Mouse (Mus musculus): Measurements from ENCODE around the gene Prkar2b.

Prkar2b gene

GRCm38 (mm10) chr12:32007646-32008045, 53.5 kb downstream of the Prkar2b start:
- no peak for DNase-seq

GRCm38 (mm10) chr12:32007040-32007439, 54.1 kb downstream of the Prkar2b start:
- DNase-seq, result no peak

GRCm38 (mm10) chr12:32006391-32006929, 54.6 kb downstream of the Prkar2b start:
- no peak for DNase-seq

- DNase-seq, result no peak
These were observed 60.6 kb downstream of the Prkar2b start for GRCm38 (mm10) chr12:32000464-32000863.

GRCm38 (mm10) chr12:31998706-31999105, 62.4 kb downstream of the Prkar2b start:
- no peak for DNase-seq

- DNase-seq, result no peak
These were observed 63.7 kb downstream of the Prkar2b start for GRCm38 (mm10) chr12:31997328-31997878.

- no peak for DNase-seq
These were observed 64.2 kb downstream of the Prkar2b start for GRCm38 (mm10) chr12:31996877-31997276.

- no peak for DNase-seq
These were observed 70.5 kb downstream of the Prkar2b start for GRCm38 (mm10) chr12:31990575-31990974.

- no peak for DNase-seq
These were observed 71.4 kb downstream of the Prkar2b start for GRCm38 (mm10) chr12:31989726-31990125.

- DNase-seq, result no peak
These were observed 74.6 kb downstream of the Prkar2b start for GRCm38 (mm10) chr12:31986463-31986862.

GRCm38 (mm10) chr12:31985738-31986137, 75.4 kb downstream of the Prkar2b start:
- DNase-seq, result no peak

- DNase-seq, result peak in 1 of 2 experiments; percentile 41
These were observed 76.4 kb downstream of the Prkar2b start for GRCm38 (mm10) chr12:31984664-31985063.

GRCm38 (mm10) chr12:31984206-31984605, 76.9 kb downstream of the Prkar2b start:
- no peak for DNase-seq

- no peak for DNase-seq
These were observed 77.3 kb downstream of the Prkar2b start for GRCm38 (mm10) chr12:31983769-31984168.

GRCm38 (mm10) chr12:31983238-31983637, 77.9 kb downstream of the Prkar2b start:
- DNase-seq, result no peak

- no peak for DNase-seq
These were observed 83.4 kb downstream of the Prkar2b start for GRCm38 (mm10) chr12:31977613-31978195.

- peak; percentile 66 to 69 for DNase-seq
These were observed 84.6 kb downstream of the Prkar2b start for GRCm38 (mm10) chr12:31976544-31976943.

- DNase-seq, result peak; percentile 66 to 81
These were observed 87.5 kb downstream of the Prkar2b start for GRCm38 (mm10) chr12:31973473-31974172.

GRCm38 (mm10) chr12:31971547-31971946, 89.5 kb downstream of the Prkar2b start:
- DNase-seq, result no peak

GRCm38 (mm10) chr12:31969111-31969510, 92.0 kb downstream of the Prkar2b start:
- DNase-seq, result no peak

GRCm38 (mm10) chr12:31967536-31967935, 93.6 kb downstream of the Prkar2b start:
- peak in 1 of 2 experiments; percentile 32 for DNase-seq

- DNase-seq, result no peak
These were observed 94.7 kb downstream of the Prkar2b start for GRCm38 (mm10) chr12:31966405-31966804.

GRCm38 (mm10) chr12:31965517-31966212, 95.4 kb downstream of the Prkar2b start:
- DNase-seq, result no peak
